ENCODE assay signal across 9 mouse cellular contexts in genomic region chr16:87689225-87689624, GRCm38 (mm10). TPM values are rescaled to one million over a fixed set of nuclear protein-coding genes. Genes with fewer than 3 reads are reported as not detected.
DNase-seq lines count a peak whose midpoint lies in the region; ATAC-seq and TF ChIP-seq lines count a peak whose summit lies in the region.
"Had no signal": no experiment of that assay in that cellular context is flagged by ENCODE, and none has a peak within 500 bp of the region (broad histone marks: within the 10 kb centered on the region; RNA-seq: fewer than 3 reads in every experiment).

No protein-coding gene starts in this region.

- no peak overlapping the region for H3K4me2 ChIP-seq in embryonic facial prominence, embryonic 13.5 days
- H3K4me2 ChIP-seq in lung, postnatal 0 days (replicated peaks; ENCODE audit: low read depth, low read length) = no peak overlapping the region

- 0 out of 2 replicates have a peak overlapping the region, but pooled peaks have one; percentile 39 for H3K27ac ChIP-seq in embryonic facial prominence, embryonic 13.5 days
- H3K27ac ChIP-seq in embryonic facial prominence, embryonic 10.5 days (replicated peaks) = no peak overlapping the region
- peak overlapping the region; percentile 38 for H3K27ac ChIP-seq in lung, postnatal 0 days (ENCODE audit: low read length)

- no peaks in the 10 kb centered on the region for H3K27me3 ChIP-seq in embryonic facial prominence, embryonic 13.5 days
- no peaks in the 10 kb centered on the region for H3K27me3 ChIP-seq in embryonic facial prominence, embryonic 10.5 days (replicated peaks; ENCODE audit: low read depth, poor library complexity, severe bottlenecking)
- no peaks in the 10 kb centered on the region for H3K27me3 ChIP-seq in lung, postnatal 0 days (replicated peaks; ENCODE audit: insufficient read depth, low read length)

- no peaks in the 10 kb centered on the region for H3K9me3 ChIP-seq in embryonic facial prominence, embryonic 13.5 days
- H3K9me3 ChIP-seq in embryonic facial prominence, embryonic 10.5 days = no peaks in the 10 kb centered on the region
- H3K9me3 ChIP-seq in lung, postnatal 0 days (ENCODE audit: low read length) = no peaks in the 10 kb centered on the region

- H3K9ac ChIP-seq in embryonic facial prominence, embryonic 13.5 days = no peak overlapping the region
- H3K9ac ChIP-seq in lung, postnatal 0 days (replicated peaks; ENCODE audit: low read depth) = no peak overlapping the region

- no peaks in the 10 kb centered on the region for H3K36me3 ChIP-seq in embryonic facial prominence, embryonic 13.5 days
- no peaks in the 10 kb centered on the region for H3K36me3 ChIP-seq in embryonic facial prominence, embryonic 10.5 days (replicated peaks)
- H3K36me3 ChIP-seq in lung, postnatal 0 days (ENCODE audit: insufficient read depth, low read length) = no peaks in the 10 kb centered on the region

- no peak for TF ChIP-seq EP300 in lung, postnatal 0 days (IDR thresholded peaks at IDR 0.05)

- no peak for TF ChIP-seq CTCF in lung, postnatal 0 days (IDR thresholded peaks at IDR 0.05)

- 0 out of 2 replicates have a peak, but pooled peaks cover 6% of the 10 kb centered on the region for H3K4me1 ChIP-seq in embryonic facial prominence, embryonic 13.5 days
- no peaks in the 10 kb centered on the region for H3K4me1 ChIP-seq in embryonic facial prominence, embryonic 10.5 days
- peaks cover 3% of the 10 kb centered on the region; the same call in 1 of the 2 replicates for H3K4me1 ChIP-seq in lung, postnatal 0 days (ENCODE audit: insufficient read depth, low read depth, low read length)

- WGBS in embryonic facial prominence, embryonic 13.5 days = 61% methylated on average over 8 of the region's 8 CpGs
- WGBS in embryonic facial prominence, embryonic 10.5 days = 83% methylated on average over 8 of the region's 8 CpGs
- 15% methylated on average over 8 of the region's 8 CpGs for WGBS in lung, postnatal 0 days

- DNase-seq in embryonic facial prominence, embryonic 10.5 days (ENCODE audit: low spot score) = no peak
- DNase-seq in 3134 (ENCODE audit: extremely low read depth, insufficient read length, low spot score) = peak; percentile 39
- DNase-seq in heart, adult 8-10 months (ENCODE audit: low spot score) = peak; percentile 45
- DNase-seq in lung, postnatal 0 days (ENCODE audit: low spot score) = peak; percentile 63
- no peak for DNase-seq in Muller cell, postnatal 12 days (ENCODE audit: inconsistent ontology term)
- no peak for DNase-seq in layer of hippocampus, adult 9-10 months (ENCODE audit: low spot score)
- DNase-seq: cerebellum, adult 8-10 months had no signal

- no peak overlapping the region for H3K4me3 ChIP-seq in embryonic facial prominence, embryonic 13.5 days
- H3K4me3 ChIP-seq in embryonic facial prominence, embryonic 10.5 days = no peak overlapping the region
- H3K4me3 ChIP-seq in lung, postnatal 0 days (ENCODE audit: low read depth, low read length) = no peak overlapping the region

- no peak for ATAC-seq in embryonic facial prominence, embryonic 13.5 days (ENCODE audit: insufficient number of reproducible peaks, insufficient read depth, low FRiP score, low TSS enrichment, low read depth)
- ATAC-seq in lung, postnatal 0 days = peak; percentile 81
- ATAC-seq in CD4-positive, CD25-positive, alpha-beta regulatory T cell, adult 4 months = no peak

RNA-seq across cellular contexts. Expression of gene Bach1, which starts 9.5 kb away (rescaled TPM):
- polyA plus RNA-seq in embryonic facial prominence, embryonic 13.5 days (2015; fragmentation: Nextera tagmentation; extraction: Ambion mirVana) = 16.5 and 18.1 TPM in 2 replicates
- 14.1 and 14.4 TPM in 2 replicates for polyA plus RNA-seq in embryonic facial prominence, embryonic 10.5 days (2016; fragmentation: Nextera tagmentation; extraction: Ambion mirVana)
- 10 to 100 TPM; 19.3 to 30.9 (median 28.2) TPM for total RNA-seq in heart, adult 8-10 months (2022)
- polyA plus RNA-seq in lung, postnatal 0 days (2015; fragmentation: Nextera tagmentation; extraction: Ambion mirVana) = 13.1 and 13.7 TPM in 2 replicates
- 1 to 10 TPM; 3.4 to 3.9 TPM for polyA plus RNA-seq in CD4-positive, CD25-positive, alpha-beta regulatory T cell, adult 4 months (2017; shearing (Covaris generic))

Comparison
In these comparisons a context has a peak if more than half of its experiments do, and no peak if none do; other contexts are left out.
1. DNase-seq: peak in 3134 (single experiment), heart, adult 8-10 months (single experiment) and lung, postnatal 0 days (single experiment); none in embryonic facial prominence, embryonic 10.5 days (single experiment), Muller cell, postnatal 12 days (single experiment) and layer of hippocampus, adult 9-10 months (single experiment).